Mouse (Mus musculus) kidney, embryonic 15.5 days (tissue): Measurements from ENCODE around the gene Mroh9. TPM values are rescaled to one million over a fixed set of nuclear protein-coding genes. Genes with fewer than 3 reads are reported as not detected.

Source experiments
- ATAC-seq: fragments of 200-750 bp; cut with Nextera tagmentation; replicated peaks from 2 replicates; pipeline ENCODE4 v1.8.0; 2017; ENCODE audit warnings: moderate TSS enrichment; ENCODE audit not compliant: low FRiP score
- H3K27ac ChIP-seq: fragments of 300-500 bp; sonication (generic); 2 replicates; pipeline ENCODE4 v1.5.1; 2015; ENCODE audit warnings: mild to moderate bottlenecking, inconsistent platforms
- H3K27me3 ChIP-seq: fragments of 300-500 bp; sonication (generic); 2 replicates; pipeline ENCODE4 v1.6.1; 2015; ENCODE audit warnings: inconsistent platforms
- H3K36me3 ChIP-seq: fragments of 300-500 bp; sonication (generic); 2 replicates; pipeline ENCODE4 v1.6.1; 2015; ENCODE audit warnings: inconsistent platforms
- H3K4me1 ChIP-seq: fragments of 300-500 bp; sonication (generic); 2 replicates; pipeline ENCODE4 v1.6.1; 2015; ENCODE audit warnings: inconsistent platforms
- H3K4me2 ChIP-seq: fragments of 300-500 bp; sonication (generic); 2 replicates; pipeline ENCODE4 v1.6.1; 2015; ENCODE audit warnings: moderate library complexity, mild to moderate bottlenecking, inconsistent platforms
- H3K4me3 ChIP-seq: fragments of 300-500 bp; sonication (generic); replicated peaks from 2 replicates; pipeline ENCODE4 v1.5.1; 2015; ENCODE audit warnings: mild to moderate bottlenecking, inconsistent platforms
- H3K9ac ChIP-seq: fragments of 300-500 bp; sonication (generic); 2 replicates; pipeline ENCODE4 v1.6.1; 2015; ENCODE audit warnings: mild to moderate bottlenecking, inconsistent platforms
- H3K9me3 ChIP-seq: fragments of 300-500 bp; sonication (generic); replicated peaks from 2 replicates; pipeline ENCODE4 v1.6.1; 2016; ENCODE audit warnings: inconsistent platforms
- WGBS: fragments of 180-500 bp; shearing (Covaris S2); methylation state at CpG from one replicate; pipeline ENCODE4 v1.1.7; 2015; ENCODE audit warnings: mixed read lengths; 5-methylcytosine and 5-hydroxymethylcytosine counted together
- polyA plus RNA-seq: library from polyadenylated mRNA; unstranded; fragments of >200 nt; fragmentation: Nextera tagmentation; extraction: Ambion mirVana; gene quantifications from 2 replicates; pipeline ENCODE4 v1.2.1, GENCODE M21; 2015

The Mroh9 gene
- not detected in 2 replicates for polyA plus RNA-seq

DNA sequence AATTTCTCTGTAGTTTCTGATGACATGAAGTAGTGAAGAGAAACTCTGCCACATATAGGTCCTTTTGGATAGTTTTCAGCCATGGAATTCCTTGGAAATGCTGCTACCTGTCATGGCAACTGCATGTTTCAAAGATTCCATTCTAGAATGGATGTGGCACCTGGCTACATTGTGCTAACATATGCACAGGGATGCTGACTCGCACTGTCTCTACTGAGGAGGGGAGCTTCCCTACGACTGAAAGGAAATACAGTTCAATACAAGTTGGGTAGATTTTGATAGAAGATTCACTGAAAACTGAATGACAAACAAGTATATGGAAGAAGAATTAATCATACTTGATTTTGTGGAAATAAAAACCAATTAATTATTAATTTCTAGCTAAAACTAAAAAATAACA, at the start of gene Mroh9:
Mroh9 (minus strand) TSS at position 101 of the 400 bp plus-strand sequence.
- H3K27ac ChIP-seq, result no peak within 1 kb of the TSS
- no peaks in the 10 kb centered on the region for H3K9me3 ChIP-seq
- WGBS, result 88% methylated on average over 2 of the region's 2 CpGs

DNA sequence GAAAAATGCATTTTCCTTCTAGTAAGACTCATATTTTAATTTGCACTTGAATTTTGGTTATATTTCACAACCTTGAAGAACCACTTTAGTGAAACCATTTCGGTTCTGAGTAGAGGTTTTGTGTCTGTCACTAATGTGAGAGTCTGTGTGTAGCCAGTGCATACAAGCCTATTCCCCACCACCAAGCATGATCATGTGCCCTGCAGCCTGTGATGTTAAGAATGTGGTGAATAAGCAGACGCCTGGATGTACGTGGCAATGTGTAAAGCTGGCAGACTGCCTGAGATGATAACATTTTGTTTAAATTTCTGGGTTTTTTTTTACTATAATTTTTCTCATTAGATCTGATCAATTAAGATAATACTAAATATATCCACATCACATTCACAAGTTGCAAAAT, 44.5 kb upstream of the Mroh9 start:
- H3K4me1 ChIP-seq, result no peaks in the 10 kb centered on the region
- no peak for ATAC-seq
- no peak overlapping the region for H3K27ac ChIP-seq
- no peak overlapping the region for H3K9ac ChIP-seq
- H3K36me3 ChIP-seq, result no peaks in the 10 kb centered on the region
- no peaks in the 10 kb centered on the region for H3K27me3 ChIP-seq
- no peak overlapping the region for H3K4me3 ChIP-seq
- 81% methylated on average over 3 of the region's 3 CpGs for WGBS
- no peak overlapping the region for H3K4me2 ChIP-seq
- no peaks in the 10 kb centered on the region for H3K9me3 ChIP-seq

More for the DNA sequence above, at the start of gene Mroh9:
- no peak within 1 kb of the TSS for H3K4me3 ChIP-seq
- H3K27me3 ChIP-seq, result no peaks in the 10 kb centered on the region
- no peaks in the 10 kb centered on the region for H3K36me3 ChIP-seq
- no peaks in the 10 kb centered on the region for H3K4me1 ChIP-seq
- no peak within 1 kb of the TSS for H3K4me2 ChIP-seq
- ATAC-seq, result no peak
- H3K9ac ChIP-seq, result no peak within 1 kb of the TSS

DNA sequence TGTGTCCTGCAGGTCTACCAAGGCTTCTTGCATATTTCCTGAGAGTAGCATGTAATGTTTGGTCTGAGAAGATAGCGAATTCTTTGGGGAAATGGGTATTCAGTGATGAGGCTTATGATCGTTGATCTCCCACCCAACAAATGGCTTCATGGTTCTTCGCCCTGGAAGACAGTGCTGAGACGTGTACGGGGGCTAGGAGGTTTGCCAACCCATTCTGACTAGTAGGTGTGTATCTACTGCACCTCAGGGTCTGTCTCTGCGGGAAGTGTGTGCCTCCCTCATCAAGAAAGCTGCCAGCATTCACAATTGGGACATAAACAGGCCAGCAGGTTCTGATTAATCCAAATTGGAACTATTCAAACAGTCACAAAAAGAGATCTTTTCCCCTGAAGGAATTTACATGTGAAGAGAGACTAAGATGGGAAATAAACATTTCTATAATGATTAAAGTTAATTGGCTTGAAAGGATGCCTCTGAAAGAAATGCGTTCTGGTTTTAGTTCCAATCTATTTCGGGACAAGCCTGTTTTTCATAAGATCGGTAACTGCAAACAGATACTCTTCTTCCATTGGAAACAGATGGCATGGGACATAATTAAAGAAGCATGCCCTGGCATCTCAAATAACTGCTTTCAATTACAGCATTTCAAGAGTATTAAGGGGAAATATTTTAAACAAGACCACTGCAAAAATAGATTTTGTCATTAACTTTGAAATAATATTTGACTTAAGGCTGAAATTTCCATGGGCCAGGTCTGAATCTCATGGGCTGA, 43.8 kb upstream of the Mroh9 start:
- no peak overlapping the region for H3K27ac ChIP-seq
- no peaks in the 10 kb centered on the region for H3K27me3 ChIP-seq
- no peak overlapping the region for H3K4me2 ChIP-seq
- no peaks in the 10 kb centered on the region for H3K9me3 ChIP-seq
- no peak overlapping the region for H3K9ac ChIP-seq
- ATAC-seq, result no peak
- no peak overlapping the region for H3K4me3 ChIP-seq
- H3K4me1 ChIP-seq, result no peaks in the 10 kb centered on the region
- H3K36me3 ChIP-seq, result no peaks in the 10 kb centered on the region
- 82% methylated on average over 9 of the region's 9 CpGs for WGBS

- Histone ChIP-seq H3K4me3 (no peak overlapping the region), H3K4me1 (no peaks in the 10 kb centered on the region), H3K4me2 (no peak overlapping the region), H3K9ac (no peak overlapping the region), H3K36me3 (no peaks in the 10 kb centered on the region), H3K27ac (no peak overlapping the region), H3K27me3 (no peaks in the 10 kb centered on the region), H3K9me3 (no peaks in the 10 kb centered on the region)
- WGBS, result 69% methylated on average over 7 of the region's 7 CpGs
- no peak for ATAC-seq
Measured at GRCm38 (mm10) chr1:163126175-163126881, 40.9 kb upstream of the Mroh9 start.

DNA sequence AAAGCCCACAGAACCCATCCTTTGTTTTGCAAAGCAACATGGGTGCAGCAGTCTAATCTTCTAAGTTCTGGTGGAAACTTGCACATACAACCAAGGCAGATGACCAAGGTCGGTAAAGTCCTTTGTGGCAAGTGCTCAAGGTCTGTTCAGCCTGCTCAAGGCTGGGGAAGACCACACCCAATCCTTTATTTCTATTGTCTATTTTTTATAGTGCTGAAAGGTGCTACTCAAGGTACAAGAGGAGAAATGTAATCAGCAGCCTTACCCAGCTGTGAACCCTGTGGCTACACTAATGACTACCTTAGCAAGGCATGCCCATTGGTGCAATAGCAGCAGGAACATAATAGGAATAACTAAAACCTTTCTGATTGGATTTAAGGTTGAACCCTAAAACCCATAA, 36.9 kb upstream of the Mroh9 start:
- H3K27me3 ChIP-seq, result no peaks in the 10 kb centered on the region

DNA sequence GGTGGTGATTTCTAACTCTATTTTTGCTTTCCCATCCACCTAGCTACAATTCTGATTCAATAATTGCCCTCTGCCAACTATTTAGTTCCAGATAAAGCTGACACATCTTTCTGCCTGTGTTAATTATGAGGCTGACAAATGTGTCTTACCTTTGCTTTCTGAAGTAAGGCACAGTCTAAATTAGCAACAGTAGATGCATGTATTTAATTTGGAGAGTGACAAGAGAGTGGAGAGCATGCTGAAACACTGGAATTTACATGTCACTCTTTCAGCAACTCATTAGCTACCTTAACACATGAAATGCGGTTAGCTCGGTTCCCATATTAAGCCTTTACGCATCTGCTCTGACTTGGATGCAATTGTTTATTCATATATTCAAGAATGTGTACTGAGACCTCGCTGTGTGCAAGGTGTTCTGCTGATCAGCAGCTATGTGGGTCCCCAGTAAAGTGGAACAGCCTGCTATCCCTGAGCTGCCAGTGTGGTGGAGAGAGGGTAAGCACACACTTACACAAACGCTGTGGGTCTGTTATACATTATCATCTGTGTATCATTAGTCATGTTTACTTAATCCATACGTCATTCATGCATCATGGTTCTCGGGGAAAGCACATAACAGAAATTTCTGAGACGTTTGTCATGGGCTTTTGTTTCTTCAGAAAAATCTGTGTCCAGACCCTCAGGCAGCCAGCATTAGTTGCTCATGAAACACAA, 28.1 kb upstream of the Mroh9 start:
- H3K9me3 ChIP-seq, result no peaks in the 10 kb centered on the region
- 76% methylated on average over 8 of the region's 8 CpGs for WGBS
- H3K4me3 ChIP-seq, result no peak overlapping the region
- H3K27me3 ChIP-seq, result no peaks in the 10 kb centered on the region
- H3K4me2 ChIP-seq, result no peak overlapping the region
- no peaks in the 10 kb centered on the region for H3K36me3 ChIP-seq
- no peak for ATAC-seq
- no peaks in the 10 kb centered on the region for H3K4me1 ChIP-seq
- H3K9ac ChIP-seq, result no peak overlapping the region
- H3K27ac ChIP-seq, result no peak overlapping the region

More for the DNA sequence above, 36.9 kb upstream of the Mroh9 start:
- H3K9me3 ChIP-seq, result no peaks in the 10 kb centered on the region
- no peaks in the 10 kb centered on the region for H3K4me1 ChIP-seq
- no peak overlapping the region for H3K27ac ChIP-seq
- no peak overlapping the region for H3K9ac ChIP-seq
- no peaks in the 10 kb centered on the region for H3K36me3 ChIP-seq
- no peak for ATAC-seq
- no peak overlapping the region for H3K4me3 ChIP-seq
- WGBS, result 97% methylated on average over 1 of the region's 1 CpGs
- no peak overlapping the region for H3K4me2 ChIP-seq

- WGBS, result 90% methylated on average over 4 of the region's 4 CpGs
Measured at GRCm38 (mm10) chr1:163112482-163113164, 27.2 kb upstream of the Mroh9 start.

GRCm38 (mm10) chr1:163104960-163105359, 19.5 kb upstream of the Mroh9 start:
- Histone ChIP-seq H3K4me2 (no peak overlapping the region), H3K27me3 (no peaks in the 10 kb centered on the region), H3K27ac (no peak overlapping the region), H3K4me1 (no peaks in the 10 kb centered on the region), H3K9me3 (no peaks in the 10 kb centered on the region), H3K4me3 (no peak overlapping the region), H3K36me3 (no peaks in the 10 kb centered on the region), H3K9ac (no peak overlapping the region)
- WGBS, result 50% methylated on average over 1 of the region's 1 CpGs
- no peak for ATAC-seq

More at GRCm38 (mm10) chr1:163112482-163113164, 27.2 kb upstream of the Mroh9 start:
- H3K4me3 ChIP-seq, result no peak overlapping the region
- H3K4me2 ChIP-seq, result no peak overlapping the region
- no peaks in the 10 kb centered on the region for H3K9me3 ChIP-seq
- ATAC-seq, result no peak
- H3K27me3 ChIP-seq, result no peaks in the 10 kb centered on the region
- H3K9ac ChIP-seq, result no peak overlapping the region
- H3K36me3 ChIP-seq, result no peaks in the 10 kb centered on the region
- H3K4me1 ChIP-seq, result no peaks in the 10 kb centered on the region
- H3K27ac ChIP-seq, result no peak overlapping the region

DNA sequence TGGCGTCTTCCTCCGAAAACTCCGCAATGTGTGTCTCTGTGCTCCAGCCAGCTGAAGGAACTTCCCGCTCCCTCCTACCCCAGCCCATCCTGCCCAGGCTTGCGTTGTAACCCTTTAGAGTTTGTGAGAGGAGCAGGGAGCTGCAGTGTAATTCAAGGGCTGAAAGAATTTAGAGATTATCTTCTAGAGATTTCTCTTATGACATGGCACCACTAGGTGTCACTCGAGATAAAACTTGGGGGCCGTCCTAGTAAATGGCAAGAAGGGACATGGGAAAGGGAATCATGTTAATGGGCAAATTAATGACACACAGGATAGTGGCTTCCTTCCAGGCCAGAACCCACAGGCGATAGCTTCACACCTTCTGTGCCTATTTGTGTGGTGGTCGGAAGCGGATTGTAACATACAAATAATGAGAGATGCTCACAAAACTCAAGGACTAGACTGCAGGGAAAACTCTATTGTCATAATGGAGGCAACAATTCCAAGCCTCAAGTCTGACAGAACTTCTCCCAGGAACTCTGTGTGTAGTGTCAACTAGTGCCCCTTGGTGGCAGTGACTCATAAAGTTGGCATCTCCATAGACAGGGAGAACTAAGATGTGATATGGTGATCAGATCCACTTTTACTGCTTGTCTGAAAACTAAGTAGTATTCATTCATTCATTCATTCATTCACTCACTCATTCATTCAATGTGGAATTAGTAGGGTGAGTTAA, 6.1 kb upstream of the Mroh9 start:
- no peak; the same call in 1 of the 2 replicates for ATAC-seq
- WGBS, result 52% methylated on average over 10 of the region's 10 CpGs

DNA sequence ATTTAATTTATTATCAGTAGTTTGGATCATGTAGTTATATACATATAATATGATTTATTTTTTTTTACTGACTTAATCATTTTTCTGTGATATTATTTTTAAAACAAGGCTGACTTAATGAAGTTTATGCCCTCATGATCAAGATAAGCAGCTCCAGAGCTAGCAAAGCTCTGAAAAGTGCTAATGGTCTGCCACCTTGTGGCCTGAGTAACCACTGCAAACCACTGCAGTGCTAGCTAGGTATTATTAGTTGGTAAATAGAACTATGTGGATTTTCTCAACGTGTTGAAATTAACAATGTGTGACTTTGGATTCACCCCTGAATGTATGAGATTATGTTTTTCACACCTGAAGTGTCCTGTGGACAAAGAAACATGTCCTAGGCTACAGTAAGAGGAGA, 15.0 kb downstream of the Mroh9 start:
- 9% methylated on average over 1 of the region's 1 CpGs for WGBS
- H3K9ac ChIP-seq, result no peak overlapping the region
- no peaks in the 10 kb centered on the region for H3K9me3 ChIP-seq
- no peaks in the 10 kb centered on the region for H3K36me3 ChIP-seq
- no peak overlapping the region for H3K4me2 ChIP-seq
- no peaks in the 10 kb centered on the region for H3K27me3 ChIP-seq
- no peak overlapping the region for H3K27ac ChIP-seq
- no peaks in the 10 kb centered on the region for H3K4me1 ChIP-seq
- no peak overlapping the region for H3K4me3 ChIP-seq
- ATAC-seq, result 0 out of 2 replicates have a peak, but pooled peaks have one; percentile 64

More for the DNA sequence above, 6.1 kb upstream of the Mroh9 start:
- Histone ChIP-seq H3K9me3 (no peaks in the 10 kb centered on the region), H3K4me2 (no peak overlapping the region), H3K36me3 (no peaks in the 10 kb centered on the region), H3K4me1 (no peaks in the 10 kb centered on the region), H3K4me3 (no peak overlapping the region), H3K27ac (no peak overlapping the region), H3K27me3 (no peaks in the 10 kb centered on the region), H3K9ac (no peak overlapping the region)

DNA sequence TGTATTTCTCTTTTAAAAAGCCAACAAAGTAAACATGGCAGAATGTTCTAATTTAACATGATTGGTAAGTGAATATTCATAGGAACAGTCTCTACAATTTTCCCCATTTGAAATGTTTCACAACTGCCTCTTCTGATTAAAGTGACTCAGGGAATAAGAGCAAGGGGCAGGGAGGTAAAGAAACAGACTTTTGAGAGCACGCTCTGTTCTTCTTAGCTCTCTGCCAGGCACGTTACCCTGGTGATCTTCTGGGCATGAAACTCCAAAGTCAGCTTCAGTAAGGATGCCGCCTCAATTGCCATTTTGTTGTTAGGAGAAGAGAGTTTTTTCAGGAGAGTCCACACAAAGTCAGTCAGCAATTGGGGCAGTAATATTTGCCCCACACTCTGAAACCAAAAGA, 25.1 kb downstream of the Mroh9 start:
- H3K27ac ChIP-seq, result no peak overlapping the region
- no peak overlapping the region for H3K9ac ChIP-seq
- H3K4me3 ChIP-seq, result no peak overlapping the region
- no peak overlapping the region for H3K4me2 ChIP-seq
- no peaks in the 10 kb centered on the region for H3K4me1 ChIP-seq
- H3K9me3 ChIP-seq, result no peaks in the 10 kb centered on the region
- H3K36me3 ChIP-seq, result no peaks in the 10 kb centered on the region
- no peak for ATAC-seq
- H3K27me3 ChIP-seq, result no peaks in the 10 kb centered on the region
- WGBS, result 89% methylated on average over 3 of the region's 3 CpGs
